Mouse (Mus musculus) liver, adult 2 months (tissue): Measurements from ENCODE around the gene E2f7. TPM values are rescaled to one million over a fixed set of nuclear protein-coding genes. Genes with fewer than 3 reads are reported as not detected.

ENCODE experiments used
- DNase-seq: peaks from one replicate; pipeline ENCODE4 v3.0.0-alpha.2; 2011; ENCODE audit warnings: low read depth, low spot score; ENCODE audit errors: extremely low read depth
- H3K27ac ChIP-seq: fragments of 200-500 bp; replicated peaks from 2 replicates; pipeline ENCODE4 v1.5.1; 2012; ENCODE audit warnings: low read depth, mild to moderate bottlenecking, control low read depth, inconsistent platforms, low read length; ENCODE audit not compliant: insufficient read depth
- H3K27me3 ChIP-seq: fragments of 200-500 bp; 2 replicates; pipeline ENCODE4 v1.6.1; 2012; ENCODE audit warnings: mild to moderate bottlenecking, moderate library complexity, low read length, inconsistent platforms; ENCODE audit not compliant: control insufficient read depth, insufficient read depth
- H3K36me3 ChIP-seq: fragments of 200-500 bp; 2 replicates; pipeline ENCODE4 v1.6.1; 2012; ENCODE audit warnings: low read length, inconsistent platforms; ENCODE audit not compliant: control insufficient read depth, insufficient read depth
- H3K4me1 ChIP-seq: fragments of 200-500 bp; 2 replicates; pipeline ENCODE4 v1.6.1; 2011; ENCODE audit warnings: low read length; ENCODE audit not compliant: control insufficient read depth, insufficient read depth
- H3K4me3 ChIP-seq: fragments of 200-500 bp; 2 replicates; pipeline ENCODE4 v1.5.1; 2011; ENCODE audit warnings: low read depth, mild to moderate bottlenecking, control low read depth, low read length, moderate library complexity; ENCODE audit not compliant: insufficient read depth
- H3K79me2 ChIP-seq: fragments of 200-500 bp; 2 replicates; pipeline ENCODE4 v1.6.1; 2012; ENCODE audit warnings: inconsistent platforms, mild to moderate bottlenecking, low read length, moderate library complexity; ENCODE audit not compliant: control insufficient read depth, insufficient read depth
- H3K9ac ChIP-seq: fragments of 200-500 bp; 2 replicates; pipeline ENCODE4 v1.6.1; 2012; ENCODE audit warnings: low read depth, mild to moderate bottlenecking, control low read depth, inconsistent platforms, low read length
- CTCF ChIP-seq: fragments of 200-500 bp; IDR thresholded peaks from 2 replicates; pipeline ENCODE4 v1.5.1; 2011; ENCODE audit warnings: low read depth, low read length, control low read depth
- POLR2A ChIP-seq: fragments of 200-500 bp; IDR thresholded peaks from 2 replicates; pipeline ENCODE4 v1.6.1; 2011; ENCODE audit warnings: low read length, control low read depth; ENCODE audit not compliant: insufficient read depth; ENCODE audit errors: extremely low read depth
- WGBS: fragments of 180-500 bp; shearing (Covaris S2); methylation state at CpG from one replicate; pipeline ENCODE4 v1.1.7; 2018; 5-methylcytosine and 5-hydroxymethylcytosine counted together
- polyA plus RNA-seq: library from polyadenylated mRNA; depleted of rRNA; stranded (reverse); fragments of >200 nt; gene quantifications from 2 replicates; pipeline ENCODE4 v1.2.3, GENCODE M21; 2012; rRNA removed
- total RNA-seq: library from RNA; depleted of rRNA; stranded (reverse); fragments of >200 nt; gene quantifications from 2 replicates; pipeline ENCODE4 v1.2.3, GENCODE M21; 2014; rRNA removed

Gene E2f7
- total and polyA plus RNA-seq, 2 experiments = 0.13 to 0.46 TPM

DNA sequence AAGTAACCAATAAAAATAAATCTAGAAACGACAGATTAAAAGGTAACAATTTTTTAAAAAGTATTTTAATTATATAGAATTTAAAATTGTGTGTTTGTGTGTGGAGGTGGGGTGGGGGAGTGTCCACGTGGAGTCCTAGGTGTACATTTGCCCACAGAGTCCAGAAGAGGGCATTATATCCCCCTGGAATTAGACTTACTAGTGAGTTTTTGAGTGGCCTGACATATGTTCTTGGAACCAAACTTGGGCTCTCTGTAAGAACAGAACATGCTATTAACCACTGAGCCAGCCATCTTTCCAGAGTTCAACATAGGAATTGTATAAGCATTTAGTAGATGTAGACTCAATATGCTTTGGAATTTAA is 66.6 kb downstream of the E2f7 start:
- Histone ChIP-seq H3K36me3 (no peaks in the 10 kb centered on the region), H3K79me2 (no peaks in the 10 kb centered on the region), H3K9ac (no peak overlapping the region), H3K4me3 (no peak overlapping the region), H3K27ac (no peak overlapping the region), H3K4me1 (no peaks in the 10 kb centered on the region), H3K27me3 (no peaks in the 10 kb centered on the region)
- no peak for TF ChIP-seq POLR2A
- TF ChIP-seq CTCF = no peak
- DNase-seq = no peak
- WGBS = 43% methylated on average over 2 of the region's 2 CpGs

DNA sequence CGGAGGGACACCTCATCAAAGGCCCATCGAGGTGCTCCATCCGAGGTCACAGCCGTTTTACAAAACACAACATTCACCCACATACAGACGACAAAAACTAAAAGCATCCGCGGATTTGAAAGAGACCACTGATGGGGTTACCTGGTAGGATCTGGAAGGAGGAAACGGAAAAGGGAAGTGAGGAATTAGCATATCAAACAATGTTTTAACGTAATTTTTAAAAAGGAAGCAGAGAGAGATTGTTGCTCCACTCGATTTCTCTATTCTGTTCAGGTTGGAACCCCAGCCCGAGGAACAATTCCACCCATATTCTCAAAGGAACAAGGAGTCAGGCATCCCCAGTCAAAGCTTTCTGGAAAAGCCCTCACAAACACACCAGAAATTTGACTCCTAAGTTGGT is 75.9 kb downstream of the E2f7 start:
- Histone ChIP-seq H3K79me2 (no peaks in the 10 kb centered on the region), H3K4me3 (no peak overlapping the region), H3K27me3 (no peaks in the 10 kb centered on the region), H3K9ac (no peak overlapping the region), H3K36me3 (no peaks in the 10 kb centered on the region), H3K27ac (no peak overlapping the region), H3K4me1 (no peaks in the 10 kb centered on the region)
- WGBS = 81% methylated on average over 11 of the region's 11 CpGs
- no peak for TF ChIP-seq POLR2A
- TF ChIP-seq CTCF = no peak
- no peak for DNase-seq

DNA sequence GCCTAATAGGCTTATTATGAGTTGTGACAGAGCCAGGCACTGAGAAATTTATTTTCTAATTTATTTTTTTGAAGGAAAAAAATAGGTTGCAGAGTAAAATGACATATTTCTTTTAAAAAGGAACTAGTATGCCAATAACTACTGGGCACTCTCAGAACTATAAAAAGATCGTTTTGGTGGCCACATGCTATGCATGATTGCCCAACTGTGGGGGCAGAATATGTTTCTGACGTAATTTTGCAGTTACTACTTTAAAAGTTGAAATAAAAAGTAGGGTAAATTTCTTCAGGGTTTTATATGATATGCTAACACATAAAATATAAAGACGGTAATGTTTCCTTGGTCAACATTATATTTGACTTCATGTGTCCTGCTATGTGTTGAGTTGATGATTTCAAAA is 76.5 kb downstream of the E2f7 start:
- Histone ChIP-seq H3K4me1 (no peaks in the 10 kb centered on the region), H3K79me2 (no peaks in the 10 kb centered on the region), H3K9ac (no peak overlapping the region), H3K27me3 (no peaks in the 10 kb centered on the region), H3K4me3 (no peak overlapping the region), H3K27ac (no peak overlapping the region), H3K36me3 (no peaks in the 10 kb centered on the region)
- WGBS = 86% methylated on average over 3 of the region's 3 CpGs
- no peak for TF ChIP-seq CTCF
- TF ChIP-seq POLR2A = no peak
- no peak for DNase-seq

DNA sequence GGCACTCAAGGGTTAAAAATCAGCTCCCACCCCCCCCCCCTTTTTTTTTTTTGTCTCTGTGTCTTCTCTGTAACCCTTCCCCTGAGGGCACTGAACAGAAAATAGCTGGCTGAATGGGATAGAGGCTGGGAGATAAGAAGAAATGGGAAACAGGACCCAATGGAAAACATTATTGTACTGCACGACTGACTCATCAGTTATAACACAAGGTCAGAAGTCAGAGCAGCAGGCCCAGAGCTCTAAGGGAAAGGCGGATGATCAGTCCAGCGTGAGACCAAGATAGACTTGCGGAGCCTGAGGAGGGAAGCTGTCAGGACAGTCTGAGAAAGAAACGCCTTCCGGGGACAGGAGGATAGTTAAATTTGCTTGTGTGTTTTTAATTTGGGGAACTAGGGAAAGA is 87.1 kb downstream of the E2f7 start:
- H3K79me2 ChIP-seq = no peaks in the 10 kb centered on the region
- no peaks in the 10 kb centered on the region for H3K4me1 ChIP-seq
- no peaks in the 10 kb centered on the region for H3K36me3 ChIP-seq
- peak; percentile 11 for DNase-seq
- H3K27me3 ChIP-seq = no peaks in the 10 kb centered on the region
- no peak for TF ChIP-seq CTCF
- TF ChIP-seq POLR2A = no peak
- H3K27ac ChIP-seq = no peak overlapping the region
- 52% methylated on average over 6 of the region's 6 CpGs for WGBS
- no peak overlapping the region for H3K4me3 ChIP-seq
- no peak overlapping the region for H3K9ac ChIP-seq

DNA sequence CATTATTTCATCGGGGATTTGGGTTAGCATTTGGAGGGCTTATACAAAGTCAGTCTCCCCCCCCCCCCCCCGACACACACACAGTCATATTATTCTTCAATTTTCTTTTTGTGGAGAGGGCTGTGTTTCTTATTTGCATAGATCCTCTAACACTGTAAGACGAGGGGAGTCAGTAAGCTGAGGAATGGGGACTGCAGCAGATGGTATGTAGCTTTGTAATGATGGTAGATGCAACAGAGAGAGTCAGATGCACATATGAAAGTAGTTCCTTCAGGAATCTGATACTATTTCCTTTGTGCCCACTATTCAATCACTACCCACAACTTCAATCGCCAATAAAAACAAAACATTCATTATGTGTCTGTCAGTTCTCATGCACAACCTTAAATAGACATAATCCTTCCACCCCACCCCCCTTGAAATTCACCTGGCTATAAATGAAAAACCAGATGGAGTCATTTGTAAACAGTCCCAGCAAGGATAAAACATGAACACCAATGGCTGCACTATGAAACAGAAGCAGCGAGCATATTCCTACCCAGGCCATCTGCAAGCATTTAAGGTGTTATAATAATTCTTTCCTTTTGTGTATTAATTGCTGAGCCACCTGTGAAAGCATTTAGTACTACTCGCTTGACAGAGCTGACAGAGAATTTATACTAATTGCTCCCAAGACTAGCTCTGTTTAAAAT is 90.0 kb downstream of the E2f7 start:
- H3K36me3 ChIP-seq = no peaks in the 10 kb centered on the region
- WGBS = 85% methylated on average over 6 of the region's 6 CpGs
- DNase-seq = no peak
- no peaks in the 10 kb centered on the region for H3K79me2 ChIP-seq
- H3K27ac ChIP-seq = no peak overlapping the region
- H3K4me3 ChIP-seq = no peak overlapping the region
- no peaks in the 10 kb centered on the region for H3K4me1 ChIP-seq
- H3K9ac ChIP-seq = no peak overlapping the region
- no peak for TF ChIP-seq CTCF
- TF ChIP-seq POLR2A = no peak
- H3K27me3 ChIP-seq = no peaks in the 10 kb centered on the region

Other genes starting within 250 kb of the E2f7 start
- 73.6 and 76.8 TPM in 2 replicates for gene Csrp2, start 174.3 kb downstream of the E2f7 start, total RNA-seq
- 26.0 and 30.1 TPM in 2 replicates for gene Csrp2, start 174.3 kb downstream of the E2f7 start, polyA plus RNA-seq